Mouse (Mus musculus) gastrocnemius, postnatal 14 days (tissue): ENCODE data around the gene Clstn1. TPM values are rescaled to one million over a fixed set of nuclear protein-coding genes. Genes with fewer than 3 reads are reported as not detected.
A peak's percentile ranks its signal among the peaks of the same experiment; 100 is the strongest.
"Not testable (repeated sequence)": the region's sequence is repeated elsewhere in the genome, so short reads cannot be mapped to it uniquely, and the experiment has no call there.

Experiments
- DNase-seq: peaks from one replicate; pipeline ENCODE4 v3.0.0; 2021; ENCODE audit warnings: mixed read lengths
- intact Hi-C: fragments of 180-260 bp; cut with DNase I; formaldehyde crosslinking; loops from one replicate; pipeline ENCODE4 v1.15.1; 2025; ENCODE audit warnings: low total_unique reads
- total RNA-seq, 2 experiments: library from RNA; stranded (reverse); gene quantifications; 2 replicates each; pipeline ENCODE4 v1.2.3; 2021

Gene Clstn1
- total RNA-seq, 2 experiments from 2014 or later = 42.0 to 56.1 TPM

GRCm38 (mm10) chr4:149614869-149615268, 28.6 kb downstream of the Clstn1 start:
- intact Hi-C loops = no loop called here
- no peak for DNase-seq

GRCm38 (mm10) chr4:149616999-149617398, 30.7 kb downstream of the Clstn1 start:
- DNase-seq, intact Hi-C loops: not testable (repeated sequence)

GRCm38 (mm10) chr4:149619988-149620387, 33.7 kb downstream of the Clstn1 start:
- no peak for DNase-seq
- intact Hi-C loops = no loop called here

- DNase-seq = no peak
- intact Hi-C loops = no loop called here
Observed at GRCm38 (mm10) chr4:149621286-149621685, 35.0 kb downstream of the Clstn1 start.

GRCm38 (mm10) chr4:149623711-149624110, 37.4 kb downstream of the Clstn1 start:
- DNase-seq = no peak
- intact Hi-C loops = no loop called here

- DNase-seq = no peak
- intact Hi-C loops = no loop called here
Observed at GRCm38 (mm10) chr4:149626809-149627208, 40.5 kb downstream of the Clstn1 start.

- intact Hi-C loops = no loop called here
- peak; percentile 61 for DNase-seq
Observed at GRCm38 (mm10) chr4:149628372-149628771, 42.1 kb downstream of the Clstn1 start.

- DNase-seq = no peak
- intact Hi-C loops = no loop called here
Observed at GRCm38 (mm10) chr4:149628810-149629209, 42.5 kb downstream of the Clstn1 start.

- intact Hi-C loops = no loop called here
- DNase-seq = no peak
Observed at GRCm38 (mm10) chr4:149632670-149633307, 46.5 kb downstream of the Clstn1 start.

GRCm38 (mm10) chr4:149634157-149634556, 47.9 kb downstream of the Clstn1 start:
- intact Hi-C loops = no loop called here
- no peak for DNase-seq

GRCm38 (mm10) chr4:149634966-149635365, 48.7 kb downstream of the Clstn1 start:
- no peak for DNase-seq
- intact Hi-C loops = no loop called here

- no peak for DNase-seq
- intact Hi-C loops = no loop called here
Observed at GRCm38 (mm10) chr4:149635915-149636415, 49.7 kb downstream of the Clstn1 start.

- intact Hi-C loops = no loop called here
- peak; percentile 34 for DNase-seq
Observed at GRCm38 (mm10) chr4:149637942-149638341, 51.7 kb downstream of the Clstn1 start.

- DNase-seq = no peak
- intact Hi-C loops = no loop called here
Observed at GRCm38 (mm10) chr4:149640831-149641230, 54.6 kb downstream of the Clstn1 start.

GRCm38 (mm10) chr4:149641400-149641799, 55.1 kb downstream of the Clstn1 start:
- DNase-seq = no peak
- intact Hi-C loops = no loop called here

GRCm38 (mm10) chr4:149641956-149642355, 55.7 kb downstream of the Clstn1 start:
- intact Hi-C loops = no loop called here
- DNase-seq = no peak

GRCm38 (mm10) chr4:149645761-149646160, 59.5 kb downstream of the Clstn1 start:
- intact Hi-C loops = no loop called here
- DNase-seq = no peak

- no peak for DNase-seq
- intact Hi-C loops = no loop called here
Observed at GRCm38 (mm10) chr4:149648031-149648805, 62.0 kb downstream of the Clstn1 start.

GRCm38 (mm10) chr4:149650493-149651193, 64.4 kb downstream of the Clstn1 start:
- DNase-seq = peak; percentile 87
- intact Hi-C loops = no loop called here

GRCm38 (mm10) chr4:149654232-149654631, 68.0 kb downstream of the Clstn1 start:
- no peak for DNase-seq
- intact Hi-C loops = no loop called here
